Mouse (Mus musculus) gastrocnemius, adult 8-10 months (tissue): ENCODE results near the gene Rragc. TPM values are rescaled to one million over a fixed set of nuclear protein-coding genes. Genes with fewer than 3 reads are reported as not detected.

ENCODE experiments used
- DNase-seq, 2 experiments: peaks; one replicate each; pipeline ENCODE4 v3.0.0; 2022; ENCODE audit warnings: low spot score in 2 of 2
- total RNA-seq, 4 experiments: library from RNA; stranded (reverse); gene quantifications; 2 replicates each; pipeline ENCODE4 v1.2.4; 2022

Gene Rragc
- total RNA-seq, 4 experiments from 2014 or later, result 17.9 to 27.2 (median 21.3) TPM

DNA sequence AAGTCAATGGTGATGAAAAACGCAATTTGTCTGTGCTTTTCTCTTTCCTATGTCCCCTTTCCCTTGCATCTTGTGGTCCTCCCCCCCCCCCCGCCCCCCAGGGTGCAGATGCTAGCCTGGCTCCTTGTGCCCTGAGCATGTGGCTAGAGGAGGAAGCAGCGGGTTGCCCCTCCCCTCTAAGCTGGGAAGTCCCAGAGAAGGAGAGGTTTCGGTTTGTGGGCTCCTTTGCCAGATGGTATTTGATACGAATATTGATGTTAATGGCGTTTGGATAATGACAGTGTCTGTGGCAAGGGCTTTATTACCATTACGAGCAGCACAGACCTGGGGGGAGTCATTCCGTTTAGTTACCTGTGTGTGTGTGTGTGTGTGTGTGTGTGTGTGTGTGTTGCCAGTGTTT is 34.8 kb downstream of the Rragc start:
- DNase-seq, result no peak

DNA sequence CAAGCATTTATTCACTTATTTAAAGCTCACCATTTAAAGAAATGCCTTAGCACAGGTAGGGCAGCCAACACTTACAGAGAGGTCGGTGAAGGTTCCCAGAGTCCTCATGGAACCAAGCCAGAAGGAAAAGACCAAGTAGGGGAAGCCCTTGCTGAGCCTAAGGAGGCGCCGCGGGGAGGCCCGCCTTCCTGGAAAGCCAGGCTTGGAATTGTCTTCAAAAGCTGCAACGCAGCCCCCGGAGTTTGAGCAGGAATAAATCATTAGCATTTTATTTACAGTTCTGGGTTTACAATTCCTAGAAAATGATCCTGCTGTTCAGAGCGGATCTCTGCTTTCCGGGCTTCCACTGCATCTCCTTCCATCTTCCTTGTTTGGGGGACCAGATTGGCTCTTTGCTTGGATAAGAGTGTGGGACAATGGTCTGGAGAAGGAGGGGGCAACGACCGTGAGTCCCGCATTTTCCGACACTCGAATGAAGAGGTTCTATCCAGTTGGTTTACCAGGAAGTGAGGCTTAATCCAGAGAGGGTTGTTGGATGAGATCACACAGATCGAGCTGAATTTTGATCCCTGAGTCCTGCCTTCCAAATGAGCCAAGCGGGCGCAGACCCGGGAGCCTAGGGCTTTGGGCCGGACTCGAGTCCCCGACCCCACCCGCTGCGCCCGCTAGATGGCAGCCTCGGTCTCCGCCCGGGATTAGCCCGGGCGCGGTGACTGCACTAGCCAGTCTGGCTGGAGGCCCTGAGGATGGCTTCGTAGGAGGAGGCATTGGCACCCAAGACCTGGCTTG is 39.7 kb downstream of the Rragc start:
- peak; percentile 25 to 48 for DNase-seq

DNA sequence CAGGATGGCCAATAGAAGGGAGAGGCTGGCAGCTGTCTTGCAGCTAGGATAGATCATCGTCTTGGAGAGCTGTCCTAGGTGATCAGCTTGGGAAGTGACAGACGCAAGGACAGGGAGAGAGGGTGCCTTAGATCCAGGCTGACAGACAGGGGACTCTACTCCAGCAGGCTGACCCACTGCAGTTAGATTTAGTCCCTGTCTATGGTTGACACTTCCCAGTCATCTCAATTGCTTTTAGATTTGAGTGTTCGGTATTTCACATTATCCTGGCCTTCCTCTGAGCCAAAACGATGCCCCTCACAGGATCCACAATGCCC is 40.2 kb downstream of the Rragc start:
- no peak for DNase-seq

DNA sequence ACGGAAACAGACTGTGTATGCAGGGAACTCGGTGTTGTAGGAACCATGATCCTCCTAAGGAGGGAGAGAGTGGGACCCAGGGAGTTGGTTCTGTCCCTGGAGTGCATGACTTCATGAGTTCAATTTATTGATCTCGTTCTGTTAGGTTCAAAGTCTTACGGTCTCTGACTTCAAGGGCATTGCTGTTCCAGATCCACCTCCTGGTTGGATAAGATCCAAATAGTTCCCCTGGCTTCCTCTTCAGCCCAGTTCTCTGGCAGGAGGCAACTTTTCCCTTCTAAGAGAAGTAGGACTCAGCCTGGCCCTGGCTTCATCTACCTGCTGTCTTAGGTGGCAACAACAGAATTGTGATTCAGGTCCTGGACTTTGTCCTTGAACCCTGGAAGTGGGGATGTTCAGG is 40.6 kb downstream of the Rragc start:
- DNase-seq, result no peak

DNA sequence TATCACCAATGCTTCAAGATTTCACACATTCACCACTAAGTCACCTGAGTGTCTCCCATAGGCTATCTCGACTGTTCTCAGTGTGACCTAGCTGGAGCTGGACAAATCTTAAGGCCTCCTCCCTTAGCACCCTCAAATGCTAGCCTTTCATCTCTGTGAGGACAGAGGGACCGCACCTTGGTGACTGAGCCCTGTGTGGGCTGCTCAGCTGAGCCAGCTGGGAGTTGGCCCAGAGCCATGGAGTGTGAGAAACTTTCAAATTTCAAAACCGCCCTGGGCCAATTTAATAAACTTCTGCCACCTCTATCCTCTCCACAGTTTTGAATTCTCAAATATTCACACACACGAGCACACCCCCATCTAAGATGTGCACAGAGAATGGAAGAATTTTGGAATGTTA is 43.7 kb downstream of the Rragc start:
- no peak for DNase-seq

DNA sequence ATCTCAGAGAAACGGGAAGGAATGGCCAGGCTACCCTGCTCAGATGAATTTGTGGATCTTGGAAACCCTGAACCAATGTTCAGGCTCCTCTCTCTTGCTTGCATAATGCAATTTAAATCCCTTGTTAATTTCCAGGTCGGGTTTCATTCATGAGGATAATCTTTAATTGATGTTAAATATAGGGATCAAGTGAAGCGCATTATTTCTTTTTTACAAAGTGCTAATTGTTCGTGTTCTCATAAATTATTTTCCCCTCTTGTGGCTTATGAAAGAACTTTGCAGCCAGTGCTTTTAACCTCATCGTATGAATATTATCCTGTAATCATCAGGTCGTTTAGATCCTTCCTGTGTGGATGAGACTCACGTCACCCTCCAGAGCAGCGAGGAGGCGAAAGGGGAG is 45.5 kb downstream of the Rragc start:
- no peak for DNase-seq

DNA sequence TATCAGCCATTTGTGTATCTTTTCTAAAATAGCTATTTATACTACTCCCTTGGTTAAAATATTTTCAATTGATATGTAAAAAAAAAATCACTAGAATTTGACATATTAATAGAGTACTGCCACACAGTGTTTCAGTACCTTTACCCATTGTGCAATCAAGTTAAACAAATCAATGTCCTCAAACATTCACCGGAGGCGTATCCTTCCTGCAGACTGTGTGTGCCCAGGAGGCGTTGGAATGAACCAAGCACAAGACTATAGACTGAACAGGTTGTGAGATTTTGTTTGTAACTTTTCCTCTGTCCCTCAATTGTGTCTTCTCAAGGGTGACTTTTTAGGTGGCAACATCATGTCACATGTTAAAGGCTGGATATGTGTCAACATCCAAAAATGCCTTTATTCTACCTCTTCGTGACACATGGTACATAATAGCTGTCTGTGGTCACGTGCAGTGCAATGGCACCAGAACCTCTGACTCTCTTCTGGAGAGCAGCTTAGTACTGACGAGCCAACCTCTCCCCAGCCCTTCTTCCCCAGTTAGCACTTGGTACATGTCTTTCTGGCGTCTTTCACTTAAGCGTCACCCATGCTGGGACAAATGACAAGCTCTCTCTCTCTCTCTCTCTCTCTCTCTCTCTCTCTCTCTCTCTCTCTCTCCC is 51.5 kb downstream of the Rragc start:
- no peak for DNase-seq

DNA sequence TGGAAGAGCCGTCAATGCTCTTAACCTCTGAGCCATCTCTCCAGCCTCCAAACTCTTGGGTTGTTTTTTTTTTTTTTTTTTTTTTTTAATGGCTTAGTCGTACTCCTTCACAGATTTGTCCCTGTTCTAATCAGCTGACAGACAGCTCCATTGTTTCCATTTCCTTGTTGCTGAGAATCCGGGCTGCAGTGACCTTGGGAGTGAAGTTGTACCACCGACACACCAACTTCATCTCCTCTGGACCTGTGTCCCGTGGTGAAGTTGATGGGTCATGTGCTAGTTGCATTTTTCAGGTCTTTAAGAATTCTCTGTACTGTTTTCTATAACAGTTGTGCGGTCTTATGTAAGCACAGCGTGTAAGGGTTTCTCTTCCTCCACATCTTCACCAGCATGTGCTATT is 52.2 kb downstream of the Rragc start:
- DNase-seq, result no peak

DNA sequence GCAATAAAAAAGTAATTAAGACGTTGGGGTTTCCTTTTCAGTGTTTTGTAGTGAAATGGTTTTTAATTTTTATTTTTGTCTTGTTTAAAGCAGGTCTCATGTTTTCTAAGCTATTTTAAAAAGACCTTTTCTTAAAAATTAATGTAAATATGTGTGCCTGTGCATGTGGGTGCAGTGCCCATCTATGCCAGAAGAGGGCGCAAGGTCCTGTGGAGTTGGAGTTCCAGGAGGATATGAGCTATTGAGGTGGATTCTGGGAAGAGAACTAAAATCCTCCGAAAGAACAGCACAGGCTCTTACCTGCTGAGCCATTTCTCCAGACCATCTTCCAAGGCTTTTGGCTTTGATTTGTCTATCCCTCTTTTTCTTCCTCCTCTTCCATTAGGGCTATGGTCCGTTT is 53.8 kb downstream of the Rragc start:
- DNase-seq, result no peak

DNA sequence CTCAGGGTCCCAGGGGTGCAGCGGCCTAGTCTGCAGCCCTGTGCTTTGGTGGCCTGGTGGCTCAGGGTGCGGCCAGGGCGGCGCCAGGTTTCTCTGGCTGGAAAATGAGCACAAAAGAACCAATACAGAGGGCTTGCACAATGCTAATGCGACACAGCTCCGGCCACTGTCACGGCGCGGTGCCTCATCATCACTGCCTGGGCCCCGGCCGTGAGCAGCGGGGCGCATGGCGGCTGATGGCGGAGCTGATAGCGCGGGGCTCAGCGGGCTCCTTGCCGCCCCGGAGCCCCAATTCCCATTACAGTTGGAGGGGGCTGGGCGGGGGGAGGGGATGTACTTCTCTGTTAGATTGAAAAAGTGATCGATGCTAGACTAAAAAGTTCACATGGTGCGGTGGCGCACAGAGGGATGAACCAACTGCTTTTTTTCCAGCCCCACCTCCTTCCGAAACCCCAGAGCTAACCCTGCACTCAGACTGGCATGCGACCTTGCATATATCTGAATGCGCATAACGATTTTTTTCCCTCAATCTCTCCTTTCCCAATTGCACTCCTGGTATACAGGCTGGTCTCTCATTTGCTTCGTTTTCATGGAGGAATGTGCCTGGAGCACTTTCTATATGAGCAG is 55.3 kb downstream of the Rragc start:
- DNase-seq, result no peak

DNA sequence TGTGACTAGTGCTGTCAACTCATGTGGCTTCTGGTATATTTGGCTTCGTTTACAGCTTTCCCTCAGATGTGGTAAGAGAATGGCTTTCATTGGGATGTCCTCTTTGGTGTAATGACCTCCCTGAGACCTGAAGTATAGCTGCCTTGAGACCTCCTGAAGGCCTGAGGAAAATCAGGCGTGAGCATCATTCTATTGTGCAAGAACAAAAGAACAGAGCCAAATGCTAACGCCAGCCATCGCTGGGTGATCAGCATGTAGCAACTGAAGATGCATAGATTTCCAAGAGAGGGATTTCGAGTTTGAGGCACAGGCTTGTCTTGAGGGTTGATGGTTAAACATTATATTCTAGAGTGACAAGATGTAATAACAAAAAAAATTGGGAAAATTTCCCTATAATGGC is 64.9 kb downstream of the Rragc start:
- no peak for DNase-seq

Other genes starting within 250 kb of the Rragc start
- 10 to 100 TPM; 49.5 to 63.7 (median 57.9) TPM for gene Macf1, start 233.1 kb upstream of the Rragc start, total RNA-seq
- 100 to 1,000 TPM; 230 to 275 (median 261) TPM for gene Ndufs5, start 199.2 kb upstream of the Rragc start, total RNA-seq
- 10 to 100 TPM; 20.2 to 33.9 (median 25.3) TPM for gene Akirin1, start 167.1 kb upstream of the Rragc start, total RNA-seq
- not detected for gene Rhbdl2, start 129.6 kb upstream of the Rragc start, total RNA-seq
- not detected for gene 4933427I04Rik, start 57.8 kb upstream of the Rragc start, total RNA-seq
- gene Mycbp, start 12.6 kb upstream of the Rragc start, total RNA-seq, result 10 to 100 TPM; 12.3 to 34.6 (median 21.5) TPM
- gene 4930535I16Rik, start 576 bp downstream of the Rragc start, total RNA-seq, result not detected